Mouse (Mus musculus): Measurements from ENCODE around the gene Gm20388. TPM values are rescaled to one million over a fixed set of nuclear protein-coding genes. Genes with fewer than 3 reads are reported as not detected.

Gm20388 gene
- polyA plus RNA-seq, 1 experiment from 2014 or later = not detected

DNA sequence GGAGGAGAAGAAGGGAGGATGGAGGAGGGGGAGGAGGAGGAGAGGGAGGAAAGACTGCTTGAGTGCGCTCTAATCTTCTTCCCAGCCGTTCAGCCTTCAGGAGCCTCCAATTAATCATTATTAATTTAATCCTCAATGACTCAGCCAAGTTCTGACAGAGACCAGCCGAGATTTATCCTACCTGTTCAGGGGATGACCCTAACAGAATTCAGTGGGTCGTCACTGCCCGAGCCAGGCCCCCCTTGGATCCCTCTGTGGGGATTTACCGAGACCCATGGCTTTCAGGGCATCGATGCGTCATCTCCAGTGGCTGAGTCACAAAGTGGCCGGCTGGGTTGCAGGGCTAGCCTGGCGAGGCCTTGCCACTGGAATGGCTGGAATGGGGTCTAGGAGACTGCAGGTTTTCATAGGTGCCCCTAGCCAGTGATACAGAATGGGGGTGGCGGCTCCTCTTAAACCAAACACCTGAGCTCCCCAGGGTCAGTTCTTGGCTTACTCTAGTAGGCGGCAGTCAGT lies 407.9 kb downstream of the Gm20388 start:
- no peak overlapping the region for H3K4me2 ChIP-seq (replicated peaks; ENCODE audit: low read depth)
- TF ChIP-seq EP300 (optimal IDR thresholded peaks at IDR 0.05) (no peak), CTCF (IDR thresholded peaks at IDR 0.05; ENCODE audit: low read depth) (no peak)
- H3K27ac ChIP-seq (replicated peaks) = no peak overlapping the region
- no peak overlapping the region for H3K4me3 ChIP-seq (ENCODE audit: low read depth, low read length)
- H3K36me3 ChIP-seq (ENCODE audit: control insufficient read depth, insufficient read depth, low read length) = no peaks in the 10 kb centered on the region
- 53% methylated on average over 12 of the region's 12 CpGs for WGBS
- H3K9ac ChIP-seq (ENCODE audit: low read length) = no peak overlapping the region
- 0 out of 2 replicates have a peak, but pooled peaks cover 7% of the 10 kb centered on the region for H3K4me1 ChIP-seq (replicated peaks; ENCODE audit: control insufficient read depth, insufficient read depth)
- H3K27me3 ChIP-seq (ENCODE audit: control insufficient read depth, insufficient read depth, low read length) = no peaks in the 10 kb centered on the region
- no peak for DNase-seq (ENCODE audit: low spot score)
- no peak for ATAC-seq (ENCODE audit: low FRiP score, low TSS enrichment)
- no peaks in the 10 kb centered on the region for H3K9me3 ChIP-seq (ENCODE audit: control insufficient read depth, low read length)

DNA sequence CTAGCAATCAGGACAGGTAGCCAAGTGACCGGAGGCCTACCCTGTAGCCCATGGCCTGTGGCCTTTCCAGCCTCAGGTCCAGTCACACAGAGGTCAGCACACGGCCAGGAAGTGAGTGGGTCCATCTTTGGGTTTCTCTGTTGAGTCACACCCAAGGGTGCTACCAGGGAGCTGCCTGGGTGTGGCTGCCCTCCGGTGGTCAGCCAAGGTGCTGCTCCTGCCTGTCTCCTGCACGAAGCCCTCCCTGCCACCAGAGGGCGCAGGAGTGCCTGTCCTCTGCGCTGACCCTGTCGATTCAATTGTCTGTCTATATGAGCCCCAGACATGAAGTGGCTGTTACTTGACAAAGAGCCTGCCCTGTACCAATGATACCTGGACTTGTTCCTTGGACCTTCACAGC lies 408.8 kb downstream of the Gm20388 start:
- Histone ChIP-seq H3K27ac (replicated peaks) (no peak overlapping the region), H3K9me3 (ENCODE audit: control insufficient read depth, low read length) (no peaks in the 10 kb centered on the region), H3K4me2 (replicated peaks; ENCODE audit: low read depth) (no peak overlapping the region), H3K4me1 (replicated peaks; ENCODE audit: control insufficient read depth, insufficient read depth) (0 out of 2 replicates have a peak, but pooled peaks cover 7% of the 10 kb centered on the region), H3K27me3 (ENCODE audit: control insufficient read depth, insufficient read depth, low read length) (no peaks in the 10 kb centered on the region), H3K9ac (ENCODE audit: low read length) (no peak overlapping the region), H3K4me3 (ENCODE audit: low read depth, low read length) (no peak overlapping the region), H3K36me3 (ENCODE audit: control insufficient read depth, insufficient read depth, low read length) (no peaks in the 10 kb centered on the region)
- ATAC-seq (ENCODE audit: low FRiP score, low TSS enrichment) (peak; percentile 77), DNase-seq (ENCODE audit: low spot score) (peak; percentile 92)
- peak; percentile 100 for TF ChIP-seq CTCF (IDR thresholded peaks at IDR 0.05; ENCODE audit: low read depth)
- no peak for TF ChIP-seq EP300 (optimal IDR thresholded peaks at IDR 0.05)
- WGBS = 20% methylated on average over 7 of the region's 7 CpGs

DNA sequence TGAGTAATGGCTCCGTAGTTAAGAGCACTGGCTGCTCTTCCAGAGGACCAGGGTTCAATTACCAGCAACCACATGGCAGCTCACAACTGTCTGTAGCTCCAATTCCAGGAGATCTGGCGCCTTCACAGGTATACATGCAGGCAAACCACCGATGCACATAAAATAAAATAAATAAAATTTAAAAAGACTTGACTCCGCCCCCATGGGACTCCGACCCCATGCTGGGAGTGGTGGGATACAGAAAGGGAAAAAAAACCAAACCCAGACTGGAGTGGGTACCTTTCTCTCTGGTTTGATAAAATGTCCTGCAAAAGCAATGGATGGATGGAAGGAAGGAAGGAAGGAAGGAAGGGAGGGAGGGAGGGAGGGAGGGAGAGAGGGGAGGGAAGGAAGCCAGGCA lies 409.5 kb downstream of the Gm20388 start:
- H3K4me1 ChIP-seq (replicated peaks; ENCODE audit: control insufficient read depth, insufficient read depth) = 0 out of 2 replicates have a peak, but pooled peaks cover 7% of the 10 kb centered on the region
- no peak for DNase-seq (ENCODE audit: low spot score)
- ATAC-seq (ENCODE audit: low FRiP score, low TSS enrichment) = no peak

DNA sequence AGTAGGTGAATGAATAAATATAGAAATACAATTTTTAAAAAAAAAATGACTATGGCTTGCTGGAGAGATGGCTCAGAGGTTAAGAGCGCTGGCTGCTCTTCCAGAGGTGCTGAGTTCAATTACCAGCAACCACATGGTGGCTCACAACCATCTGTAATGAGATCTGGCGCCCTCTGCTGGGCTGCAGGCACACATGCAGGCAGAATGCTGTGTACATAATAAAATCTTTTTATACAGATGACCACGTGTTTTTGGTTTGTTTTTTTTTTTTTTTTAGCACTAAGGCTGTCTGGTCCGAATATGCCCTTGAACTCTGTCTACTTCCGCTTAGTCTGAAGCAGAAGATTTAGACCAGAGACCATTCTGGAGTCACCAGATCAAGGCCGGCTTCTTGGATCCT lies 411.1 kb downstream of the Gm20388 start:
- no peak overlapping the region for H3K27ac ChIP-seq (replicated peaks)
- no peak overlapping the region for H3K9ac ChIP-seq (ENCODE audit: low read length)
- DNase-seq (ENCODE audit: low spot score) (peak; percentile 58), ATAC-seq (ENCODE audit: low FRiP score, low TSS enrichment) (no peak)
- H3K4me1 ChIP-seq (replicated peaks; ENCODE audit: control insufficient read depth, insufficient read depth) = 0 out of 2 replicates have a peak, but pooled peaks cover 7% of the 10 kb centered on the region
- H3K27me3 ChIP-seq (ENCODE audit: control insufficient read depth, insufficient read depth, low read length) = no peaks in the 10 kb centered on the region; the same call in 1 of the 2 replicates
- H3K4me3 ChIP-seq (ENCODE audit: low read depth, low read length) = no peak overlapping the region
- H3K36me3 ChIP-seq (ENCODE audit: control insufficient read depth, insufficient read depth, low read length) = no peaks in the 10 kb centered on the region
- TF ChIP-seq EP300 (optimal IDR thresholded peaks at IDR 0.05) (no peak), CTCF (IDR thresholded peaks at IDR 0.05; ENCODE audit: low read depth) (peak; percentile 78)
- H3K4me2 ChIP-seq (replicated peaks; ENCODE audit: low read depth) = no peak overlapping the region
- 53% methylated on average over 6 of the region's 6 CpGs for WGBS
- no peaks in the 10 kb centered on the region for H3K9me3 ChIP-seq (ENCODE audit: control insufficient read depth, low read length)

More for the DNA sequence above, 409.5 kb downstream of the Gm20388 start:
- WGBS = 79% methylated on average over 5 of the region's 5 CpGs
- Histone ChIP-seq H3K9ac (ENCODE audit: low read length) (no peak overlapping the region), H3K4me3 (ENCODE audit: low read depth, low read length) (no peak overlapping the region), H3K4me2 (replicated peaks; ENCODE audit: low read depth) (no peak overlapping the region), H3K27ac (replicated peaks) (no peak overlapping the region), H3K9me3 (ENCODE audit: control insufficient read depth, low read length) (no peaks in the 10 kb centered on the region), H3K36me3 (ENCODE audit: control insufficient read depth, insufficient read depth, low read length) (no peaks in the 10 kb centered on the region), H3K27me3 (ENCODE audit: control insufficient read depth, insufficient read depth, low read length) (no peaks in the 10 kb centered on the region)
- no peak for TF ChIP-seq CTCF (IDR thresholded peaks at IDR 0.05; ENCODE audit: low read depth)
- TF ChIP-seq EP300 (optimal IDR thresholded peaks at IDR 0.05) = no peak

DNA sequence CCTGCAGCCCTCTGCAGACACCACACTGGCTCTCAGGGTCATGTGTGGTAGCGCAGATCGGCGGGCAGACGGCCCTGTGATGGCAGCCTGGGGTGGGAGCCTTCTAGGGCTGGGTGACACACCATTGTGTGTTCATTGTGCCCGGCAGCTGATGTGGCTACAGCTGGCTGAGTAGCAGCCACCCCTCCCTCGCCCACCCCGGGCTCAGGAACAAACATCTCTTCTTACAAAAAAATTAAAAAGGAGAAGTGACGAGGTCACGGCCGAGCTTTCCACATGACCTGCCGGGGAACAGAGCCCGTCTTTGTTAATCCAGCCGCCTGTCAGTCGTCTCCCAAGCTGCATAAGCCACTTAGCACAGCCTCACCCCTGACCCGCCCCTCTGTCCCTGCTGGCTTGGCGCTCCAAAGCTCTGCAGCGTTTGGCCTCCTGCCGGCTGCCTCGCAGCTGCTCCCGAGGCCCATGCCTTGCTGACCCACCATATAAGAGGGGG lies 412.4 kb downstream of the Gm20388 start:
- H3K4me2 ChIP-seq (replicated peaks; ENCODE audit: low read depth) = no peak overlapping the region
- 17% methylated on average over 20 of the region's 20 CpGs for WGBS

DNA sequence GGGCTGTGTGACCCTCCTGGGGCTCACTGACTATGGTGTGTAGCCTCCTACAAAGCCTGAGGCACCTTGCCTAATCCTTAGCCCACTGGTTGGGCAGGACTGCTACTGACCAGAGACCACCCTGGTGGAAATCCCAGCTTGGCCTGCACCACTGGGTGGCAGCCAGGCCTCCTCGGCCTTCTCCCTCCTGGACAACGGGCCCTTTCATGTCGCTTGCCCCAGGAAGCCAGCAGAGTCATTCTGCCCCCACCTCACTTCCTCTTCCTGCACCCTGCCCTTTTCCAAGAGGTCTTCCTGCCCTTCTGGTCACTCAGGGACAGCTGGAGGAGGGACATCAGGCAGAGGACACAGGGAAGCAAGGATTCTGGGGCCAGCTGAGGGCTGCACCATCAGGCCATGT lies 413.9 kb downstream of the Gm20388 start:
- H3K4me2 ChIP-seq (replicated peaks; ENCODE audit: low read depth) = no peak overlapping the region
- 0 out of 2 replicates have a peak, but pooled peaks cover 7% of the 10 kb centered on the region for H3K4me1 ChIP-seq (replicated peaks; ENCODE audit: control insufficient read depth, insufficient read depth)
- no peak overlapping the region for H3K4me3 ChIP-seq (ENCODE audit: low read depth, low read length)
- H3K9me3 ChIP-seq (ENCODE audit: control insufficient read depth, low read length) = no peaks in the 10 kb centered on the region
- H3K27ac ChIP-seq (replicated peaks) = no peak overlapping the region
- no peak for DNase-seq (ENCODE audit: low spot score)
- 66% methylated on average over 3 of the region's 3 CpGs for WGBS
- no peak for ATAC-seq (ENCODE audit: low FRiP score, low TSS enrichment)
- H3K27me3 ChIP-seq (ENCODE audit: control insufficient read depth, insufficient read depth, low read length) = no peaks in the 10 kb centered on the region; the same call in 1 of the 2 replicates
- no peak for TF ChIP-seq EP300 (optimal IDR thresholded peaks at IDR 0.05)
- TF ChIP-seq CTCF (IDR thresholded peaks at IDR 0.05; ENCODE audit: low read depth) = no peak
- no peaks in the 10 kb centered on the region for H3K36me3 ChIP-seq (ENCODE audit: control insufficient read depth, insufficient read depth, low read length)
- H3K9ac ChIP-seq (ENCODE audit: low read length) = 0 out of 2 replicates have a peak overlapping the region, but pooled peaks have one; percentile 4

More for the DNA sequence above, 412.4 kb downstream of the Gm20388 start:
- no peaks in the 10 kb centered on the region for H3K36me3 ChIP-seq (ENCODE audit: control insufficient read depth, insufficient read depth, low read length)
- TF ChIP-seq EP300 (optimal IDR thresholded peaks at IDR 0.05) = no peak
- TF ChIP-seq CTCF (IDR thresholded peaks at IDR 0.05; ENCODE audit: low read depth) = peak; percentile 36; the same call in 1 of the 2 replicates
- H3K27ac ChIP-seq (replicated peaks) = peak overlapping the region; percentile 13; the same call in 1 of the 2 replicates
- no peaks in the 10 kb centered on the region for H3K9me3 ChIP-seq (ENCODE audit: control insufficient read depth, low read length)
- H3K9ac ChIP-seq (ENCODE audit: low read length) = peak overlapping the region; percentile 41; the same call in 1 of the 2 replicates
- H3K4me1 ChIP-seq (replicated peaks; ENCODE audit: control insufficient read depth, insufficient read depth) = 0 out of 2 replicates have a peak, but pooled peaks cover 7% of the 10 kb centered on the region
- no peaks in the 10 kb centered on the region; the same call in 1 of the 2 replicates for H3K27me3 ChIP-seq (ENCODE audit: control insufficient read depth, insufficient read depth, low read length)
- ATAC-seq (ENCODE audit: low FRiP score, low TSS enrichment) = peak; percentile 63
- H3K4me3 ChIP-seq (ENCODE audit: low read depth, low read length) = no peak overlapping the region
- peak; percentile 73 for DNase-seq (ENCODE audit: low spot score)
